Mouse (Mus musculus) liver, embryonic 16.5 days (tissue): ENCODE measurements around the gene Ppp4c. TPM values are rescaled to one million over a fixed set of nuclear protein-coding genes. Genes with fewer than 3 reads are reported as not detected.

ENCODE experiments used
- ATAC-seq: fragments of 200-750 bp; cut with Nextera tagmentation; 2 replicates; pipeline ENCODE4 v1.8.0; 2017; ENCODE audit warnings: low read depth, mild to moderate bottlenecking, moderate number of reproducible peaks, moderate library complexity
- H3K27ac ChIP-seq: fragments of 300-500 bp; sonication (generic); 2 replicates; pipeline ENCODE4 v1.5.1; 2014; ENCODE audit warnings: mild to moderate bottlenecking, low read length
- H3K27me3 ChIP-seq: fragments of 300-500 bp; sonication (generic); 2 replicates; pipeline ENCODE4 v1.6.1; 2014; ENCODE audit warnings: low read depth, low read length, mixed read lengths; ENCODE audit not compliant: control insufficient read depth, insufficient read depth
- H3K36me3 ChIP-seq: fragments of 300-500 bp; sonication (generic); 2 replicates; pipeline ENCODE4 v1.6.1; 2014; ENCODE audit warnings: mild to moderate bottlenecking; ENCODE audit not compliant: control insufficient read depth, insufficient read depth
- H3K4me1 ChIP-seq: fragments of 300-500 bp; sonication (generic); 2 replicates; pipeline ENCODE4 v1.6.1; 2014; ENCODE audit warnings: low read depth, low read length, mixed read lengths; ENCODE audit not compliant: control insufficient read depth
- H3K4me2 ChIP-seq: fragments of 300-500 bp; sonication (generic); 2 replicates; pipeline ENCODE4 v1.6.1; 2014; ENCODE audit warnings: low read depth, low read length, mixed read lengths
- H3K4me3 ChIP-seq: fragments of 300-500 bp; sonication (generic); 2 replicates; pipeline ENCODE4 v1.5.1; 2014; ENCODE audit warnings: low read depth, mild to moderate bottlenecking, low read length
- H3K9ac ChIP-seq: fragments of 300-500 bp; sonication (generic); 2 replicates; pipeline ENCODE4 v1.6.1; 2014; ENCODE audit warnings: low read depth, low read length
- H3K9me3 ChIP-seq: fragments of 300-500 bp; sonication (generic); replicated peaks from 2 replicates; pipeline ENCODE4 v1.6.1; 2016; ENCODE audit warnings: low read length; ENCODE audit not compliant: control insufficient read depth
- WGBS: fragments of 180-500 bp; shearing (Covaris S2); extraction: QIAGEN DNeasy Blood & Tissue Kit; methylation state at CpG from one replicate; pipeline ENCODE4 v1.1.7; 2014; ENCODE audit not compliant: insufficient replicate concordance; 5-methylcytosine and 5-hydroxymethylcytosine counted together
- polyA plus RNA-seq: library from polyadenylated mRNA; unstranded; fragments of >200 nt; fragmentation: Nextera tagmentation; extraction: Ambion mirVana; gene quantifications from 2 replicates; pipeline ENCODE4 v1.2.1, GENCODE M21; 2015

Ppp4c gene
- polyA plus RNA-seq: 82.2 and 91.1 TPM in 2 replicates

- WGBS: under 1% methylated on average over 69 of the region's 83 CpGs
- peaks cover 29% of the 10 kb centered on the region for H3K4me1 ChIP-seq
- no peaks in the 10 kb centered on the region for H3K9me3 ChIP-seq
- H3K4me3 ChIP-seq: peak within 1 kb of the TSS; percentile 94
- H3K4me2 ChIP-seq: peak within 1 kb of the TSS; percentile 83
- peak within 1 kb of the TSS; percentile 94 for H3K27ac ChIP-seq
- H3K9ac ChIP-seq: peak within 1 kb of the TSS; percentile 97
- no peaks in the 10 kb centered on the region for H3K27me3 ChIP-seq
- peaks cover 31% of the 10 kb centered on the region for H3K36me3 ChIP-seq
- ATAC-seq: peak; percentile 93
Measured at GRCm38 (mm10) chr7:126791851-126792720, at the start of gene Ppp4c. Gene Ppp4c (minus strand): TSS chr7:126792496.

GRCm38 (mm10) chr7:126833294-126833693 is 41.0 kb upstream of the Ppp4c start:
- Histone ChIP-seq H3K4me1 (no peaks in the 10 kb centered on the region), H3K27me3 (peaks cover 3% of the 10 kb centered on the region; the same call in 1 of the 2 replicates), H3K4me2 (no peak overlapping the region), H3K9me3 (no peaks in the 10 kb centered on the region), H3K4me3 (no peak overlapping the region), H3K9ac (no peak overlapping the region), H3K36me3 (no peaks in the 10 kb centered on the region), H3K27ac (no peak overlapping the region)
- no peak for ATAC-seq
- 61% methylated on average over 1 of the region's 1 CpGs for WGBS

- Histone ChIP-seq H3K27me3 (peaks cover 3% of the 10 kb centered on the region; the same call in 1 of the 2 replicates), H3K9ac (no peak overlapping the region), H3K4me1 (no peaks in the 10 kb centered on the region), H3K4me3 (peak overlapping the region; percentile 35), H3K27ac (no peak overlapping the region), H3K9me3 (no peaks in the 10 kb centered on the region), H3K36me3 (no peaks in the 10 kb centered on the region), H3K4me2 (peak overlapping the region; percentile 54)
- ATAC-seq: peak; percentile 76
- WGBS: 1% methylated on average over 21 of the region's 21 CpGs
Measured at GRCm38 (mm10) chr7:126832036-126832598, 39.8 kb upstream of the Ppp4c start.

GRCm38 (mm10) chr7:126831539-126831938 is 39.2 kb upstream of the Ppp4c start, which contains the start of gene 4930451I11Rik:
Gene 4930451I11Rik (minus strand): TSS chr7:126831639.
- Histone ChIP-seq H3K36me3 (no peaks in the 10 kb centered on the region), H3K4me2 (peak within 1 kb of the TSS; percentile 54), H3K9ac (no peak within 1 kb of the TSS), H3K27me3 (peaks cover 3% of the 10 kb centered on the region; the same call in 1 of the 2 replicates), H3K4me1 (no peaks in the 10 kb centered on the region), H3K9me3 (no peaks in the 10 kb centered on the region), H3K27ac (no peak within 1 kb of the TSS), H3K4me3 (peak within 1 kb of the TSS; percentile 35)
- no peak for ATAC-seq
- 50% methylated on average over 5 of the region's 5 CpGs for WGBS

GRCm38 (mm10) chr7:126825952-126826351 is 33.7 kb upstream of the Ppp4c start:
- H3K27ac ChIP-seq: no peak overlapping the region
- no peaks in the 10 kb centered on the region for H3K4me1 ChIP-seq
- H3K4me3 ChIP-seq: no peak overlapping the region
- 56% methylated on average over 5 of the region's 5 CpGs for WGBS
- H3K4me2 ChIP-seq: no peak overlapping the region
- no peak for ATAC-seq
- peaks cover 21% of the 10 kb centered on the region for H3K27me3 ChIP-seq
- no peak overlapping the region for H3K9ac ChIP-seq
- H3K36me3 ChIP-seq: no peaks in the 10 kb centered on the region
- H3K9me3 ChIP-seq: no peaks in the 10 kb centered on the region

GRCm38 (mm10) chr7:126825403-126825802 is 33.1 kb upstream of the Ppp4c start:
- H3K9me3 ChIP-seq: no peaks in the 10 kb centered on the region
- no peak overlapping the region for H3K4me2 ChIP-seq
- ATAC-seq: no peak
- no peaks in the 10 kb centered on the region for H3K36me3 ChIP-seq
- H3K4me3 ChIP-seq: no peak overlapping the region
- H3K27me3 ChIP-seq: peaks cover 21% of the 10 kb centered on the region
- WGBS: 19% methylated on average over 8 of the region's 8 CpGs
- H3K4me1 ChIP-seq: no peaks in the 10 kb centered on the region
- H3K27ac ChIP-seq: no peak overlapping the region
- H3K9ac ChIP-seq: no peak overlapping the region

GRCm38 (mm10) chr7:126823940-126824339 is 31.6 kb upstream of the Ppp4c start:
- Histone ChIP-seq H3K9ac (no peak overlapping the region), H3K9me3 (no peaks in the 10 kb centered on the region), H3K4me1 (no peaks in the 10 kb centered on the region), H3K4me2 (no peak overlapping the region), H3K27me3 (peaks cover 21% of the 10 kb centered on the region), H3K36me3 (no peaks in the 10 kb centered on the region), H3K27ac (no peak overlapping the region), H3K4me3 (no peak overlapping the region)
- ATAC-seq: no peak
- WGBS: 10% methylated on average over 10 of the region's 10 CpGs

- no peak for ATAC-seq
- Histone ChIP-seq H3K27ac (no peak overlapping the region), H3K27me3 (peaks cover 21% of the 10 kb centered on the region), H3K9ac (no peak overlapping the region), H3K9me3 (no peaks in the 10 kb centered on the region), H3K4me1 (no peaks in the 10 kb centered on the region), H3K36me3 (no peaks in the 10 kb centered on the region), H3K4me2 (no peak overlapping the region), H3K4me3 (no peak overlapping the region)
- WGBS: 4% methylated on average over 17 of the region's 19 CpGs
Measured at GRCm38 (mm10) chr7:126823202-126823711, 31.0 kb upstream of the Ppp4c start.

- Histone ChIP-seq H3K4me2 (no peak overlapping the region), H3K4me3 (no peak overlapping the region), H3K36me3 (no peaks in the 10 kb centered on the region), H3K4me1 (no peaks in the 10 kb centered on the region), H3K9ac (no peak overlapping the region), H3K9me3 (no peaks in the 10 kb centered on the region), H3K27ac (no peak overlapping the region), H3K27me3 (peaks cover 21% of the 10 kb centered on the region)
- 34% methylated on average over 9 of the region's 9 CpGs for WGBS
- ATAC-seq: no peak
Measured at GRCm38 (mm10) chr7:126822741-126823140, 30.4 kb upstream of the Ppp4c start.
